Mouse (Mus musculus) gastrocnemius, postnatal 25 days (tissue): Measurements from ENCODE around the gene Kdelr3. TPM values are rescaled to one million over a fixed set of nuclear protein-coding genes. Genes with fewer than 3 reads are reported as not detected.

Experiments
- DNase-seq: peaks from one replicate; pipeline ENCODE4 v3.0.0; 2022
- long read RNA-seq, 2 experiments: library from polyadenylated mRNA; stranded (forward); transcript quantifications; one replicate each; pipeline ENCODE4 v2.0.0; 2021
- total RNA-seq, 2 experiments: library from RNA; stranded (reverse); gene quantifications; 1 replicate in 1 of 2; 2 replicates in 1 of 2; pipeline ENCODE4 v1.2.3; 2021

The Kdelr3 gene
- 1 to 10 TPM; 7.3 to 7.7 TPM for total RNA-seq
- long read RNA-seq, experiment 1, partial matches to known transcripts, result 1 of 3 reads
- long read RNA-seq, experiment 1, other reads (novel, unspliced or antisense), result 0 of 3 reads
- long read RNA-seq, experiment 2, transcript Kdelr3-201 (5 exons, 1,411 nt), result major isoform, 5 of 5 reads
- long read RNA-seq, experiment 2, partial matches to known transcripts, result 0 of 5 reads
- long read RNA-seq, experiment 2, other reads (novel, unspliced or antisense), result 0 of 5 reads

GRCm38 (mm10) chr15:79516171-79517096 lies at the start of gene Kdelr3:
Gene Kdelr3, plus strand, starts transcription at chr15:79516411.
- peak; percentile 86 for DNase-seq

GRCm38 (mm10) chr15:79466601-79467286 lies 49.5 kb upstream of the Kdelr3 start:
- DNase-seq, result peak; percentile 71

GRCm38 (mm10) chr15:79469577-79469976 lies 46.6 kb upstream of the Kdelr3 start:
- DNase-seq, result no peak

GRCm38 (mm10) chr15:79470583-79470982 lies 45.6 kb upstream of the Kdelr3 start:
- no peak for DNase-seq

- DNase-seq, result no peak
Measured at GRCm38 (mm10) chr15:79471095-79471494, 45.1 kb upstream of the Kdelr3 start.

GRCm38 (mm10) chr15:79473042-79473441 lies 43.2 kb upstream of the Kdelr3 start:
- DNase-seq, result no peak

GRCm38 (mm10) chr15:79473638-79474355 lies 42.4 kb upstream of the Kdelr3 start:
- DNase-seq, result no peak

- DNase-seq, result no peak
Measured at GRCm38 (mm10) chr15:79477227-79477626, 39.0 kb upstream of the Kdelr3 start.

GRCm38 (mm10) chr15:79481181-79481688 lies 35.0 kb upstream of the Kdelr3 start:
- DNase-seq, result no peak

GRCm38 (mm10) chr15:79489463-79489862 lies 26.7 kb upstream of the Kdelr3 start:
- no peak for DNase-seq

- no peak for DNase-seq
Measured at GRCm38 (mm10) chr15:79493527-79493926, 22.7 kb upstream of the Kdelr3 start.

GRCm38 (mm10) chr15:79500110-79500509 lies 16.1 kb upstream of the Kdelr3 start:
- DNase-seq, result no peak

GRCm38 (mm10) chr15:79502891-79503341 lies 13.3 kb upstream of the Kdelr3 start:
- DNase-seq, result no peak

- DNase-seq, result no peak
Measured at GRCm38 (mm10) chr15:79503438-79503837, 12.8 kb upstream of the Kdelr3 start.

GRCm38 (mm10) chr15:79504707-79505452 lies 11.3 kb upstream of the Kdelr3 start, which contains the start of gene Kcnj4:
Gene Kcnj4, minus strand, starts transcription at chr15:79505241.
- no peak for DNase-seq

- peak; percentile 34 for DNase-seq
Measured at GRCm38 (mm10) chr15:79505616-79506283, 10.5 kb upstream of the Kdelr3 start.

- DNase-seq, result no peak
Measured at GRCm38 (mm10) chr15:79506460-79506859, 9.8 kb upstream of the Kdelr3 start.

- no peak for DNase-seq
Measured at GRCm38 (mm10) chr15:79507055-79507828, 9.0 kb upstream of the Kdelr3 start.

GRCm38 (mm10) chr15:79509998-79510397 lies 6.2 kb upstream of the Kdelr3 start:
- no peak for DNase-seq
